Mouse (Mus musculus) neural tube, embryonic 14.5 days (tissue): ENCODE measurements around the gene Lipo4. TPM values are rescaled to one million over a fixed set of nuclear protein-coding genes. Genes with fewer than 3 reads are reported as not detected.
"Not testable (repeated sequence)": the region's sequence is repeated elsewhere in the genome, so short reads cannot be mapped to it uniquely, and the experiment has no call there.

Experiments
- ATAC-seq: fragments of 200-750 bp; cut with Nextera tagmentation; 2 replicates; pipeline ENCODE4 v1.8.0; 2017; ENCODE audit warnings: low read depth, mild to moderate bottlenecking, moderate TSS enrichment, moderate library complexity
- H3K27ac ChIP-seq: fragments of 300-500 bp; sonication (generic); 2 replicates; pipeline ENCODE4 v1.5.1; 2014; ENCODE audit warnings: low read depth, mild to moderate bottlenecking, control low read depth, low read length, moderate library complexity, mixed read lengths
- H3K27me3 ChIP-seq: fragments of 300-500 bp; sonication (generic); 2 replicates; pipeline ENCODE4 v1.6.1; 2014; ENCODE audit warnings: low read length; ENCODE audit not compliant: control insufficient read depth, insufficient read depth
- H3K36me3 ChIP-seq: fragments of 300-500 bp; sonication (generic); 2 replicates; pipeline ENCODE4 v1.6.1; 2014; ENCODE audit warnings: low read length, mixed read lengths; ENCODE audit not compliant: control insufficient read depth, insufficient read depth
- H3K4me1 ChIP-seq: fragments of 300-500 bp; sonication (generic); 2 replicates; pipeline ENCODE4 v1.6.1; 2014; ENCODE audit warnings: low read length; ENCODE audit not compliant: control insufficient read depth, insufficient read depth
- H3K4me2 ChIP-seq: fragments of 300-500 bp; sonication (generic); 2 replicates; pipeline ENCODE4 v1.6.1; 2014; ENCODE audit warnings: mild to moderate bottlenecking, low read depth, low read length, control low read depth
- H3K4me3 ChIP-seq: fragments of 300-500 bp; sonication (generic); 2 replicates; pipeline ENCODE4 v1.5.1; 2014; ENCODE audit warnings: low read depth, low read length, control low read depth, mixed read lengths
- H3K9ac ChIP-seq: fragments of 300-500 bp; sonication (generic); replicated peaks from 2 replicates; pipeline ENCODE4 v1.6.1; 2014; ENCODE audit warnings: low read depth, mild to moderate bottlenecking, control low read depth, low read length, mixed read lengths
- H3K9me3 ChIP-seq: fragments of 300-500 bp; sonication (generic); 2 replicates; pipeline ENCODE4 v1.6.1; 2016; ENCODE audit warnings: low read length; ENCODE audit not compliant: control insufficient read depth
- WGBS: fragments of 180-500 bp; shearing (Covaris S2); extraction: QIAGEN DNeasy Blood & Tissue Kit; methylation state at CpG from one replicate; pipeline ENCODE4 v1.1.7; 2014; 5-methylcytosine and 5-hydroxymethylcytosine counted together
- polyA plus RNA-seq: library from polyadenylated mRNA; unstranded; fragments of >200 nt; fragmentation: Nextera tagmentation; extraction: Ambion mirVana; gene quantifications from 2 replicates; pipeline ENCODE4 v1.2.1, GENCODE M21; 2014

The Lipo4 gene
- polyA plus RNA-seq: not detected in 2 replicates

- Histone ChIP-seq H3K4me1 (no peaks in the 10 kb centered on the region), H3K4me3 (no peak within 1 kb of the TSS), H3K9ac (no peak within 1 kb of the TSS), H3K9me3 (no peaks in the 10 kb centered on the region), H3K36me3 (no peaks in the 10 kb centered on the region), H3K27ac (no peak within 1 kb of the TSS), H3K4me2 (no peak within 1 kb of the TSS), H3K27me3 (no peaks in the 10 kb centered on the region)
- ATAC-seq: no peak
These were observed at the start of gene Lipo4 for GRCm38 (mm10) chr19:33517680-33518079. Gene Lipo4, minus strand, starts transcription at chr19:33517780.

GRCm38 (mm10) chr19:33456426-33456825, 61.2 kb downstream of the Lipo4 start:
- ATAC-seq, H3K36me3 ChIP-seq, H3K4me1 ChIP-seq, H3K27ac ChIP-seq, H3K4me3 ChIP-seq, H3K4me2 ChIP-seq, H3K27me3 ChIP-seq, H3K9me3 ChIP-seq, H3K9ac ChIP-seq: not testable (repeated sequence)
- 56% methylated on average over 4 of the region's 4 CpGs for WGBS

GRCm38 (mm10) chr19:33453725-33454124, 63.9 kb downstream of the Lipo4 start:
- Histone ChIP-seq H3K27me3 (no peaks in the 10 kb centered on the region), H3K4me3 (no peak overlapping the region), H3K27ac (no peak overlapping the region), H3K9ac (no peak overlapping the region), H3K9me3 (no peaks in the 10 kb centered on the region; the same call in 1 of the 2 replicates), H3K4me2 (no peak overlapping the region), H3K4me1 (no peaks in the 10 kb centered on the region), H3K36me3 (no peaks in the 10 kb centered on the region)
- ATAC-seq: no peak
- WGBS: 73% methylated on average over 4 of the region's 4 CpGs

Other genes with a start within 250 kb of the Lipo4 start
- gene Rnls, start 125.5 kb downstream of the Lipo4 start, polyA plus RNA-seq: 9.8 and 12.2 TPM in 2 replicates
- not detected in 2 replicates for gene Gm8978, start 107.5 kb upstream of the Lipo4 start, polyA plus RNA-seq
- 0.58 and 1.2 TPM in 2 replicates for gene Lipo2, start 233.6 kb upstream of the Lipo4 start, polyA plus RNA-seq
- 14.9 and 15.0 TPM in 2 replicates for gene Lipo3, start 244.2 kb upstream of the Lipo4 start, polyA plus RNA-seq